Mouse (Mus musculus) effector memory CD4-positive, alpha-beta T cell, adult 5 months (primary cell): Measurements from ENCODE around the gene Grk6. TPM values are rescaled to one million over a fixed set of nuclear protein-coding genes. Genes with fewer than 3 reads are reported as not detected.

ENCODE experiments used
- polyA plus RNA-seq: library from polyadenylated mRNA; unstranded; fragments of 100-300 nt; shearing (Covaris generic); gene quantifications from one replicate; pipeline ENCODE4 v1.2.1, GENCODE M21; 2017

Grk6 gene
- 328 TPM for polyA plus RNA-seq

GRCm38 (mm10) chr13:55444937-55445315 lies at the start of gene Grk6:
TSS of gene Grk6 (plus strand) at chr13:55445072.

GRCm38 (mm10) chr13:55398088-55398487 lies 46.8 kb upstream of the Grk6 start, which contains the start of gene Slc34a1:
TSS of gene Slc34a1 (plus strand) at chr13:55398187.

GRCm38 (mm10) chr13:55414743-55415380 lies 30.0 kb upstream of the Grk6 start, which contains the start of gene Pfn3:
TSS of gene Pfn3 (minus strand) at chr13:55415232.

GRCm38 (mm10) chr13:55426613-55427012 lies 18.3 kb upstream of the Grk6 start, which contains the start of gene F12:
TSS of gene F12 (minus strand) at chr13:55426793.

GRCm38 (mm10) chr13:55464027-55464884 lies 19.4 kb downstream of the Grk6 start, which contains the start of gene Prr7:
TSS of gene Prr7 (plus strand) at chr13:55464267.

GRCm38 (mm10) chr13:55487578-55488498 lies 43.0 kb downstream of the Grk6 start, which contains the start of gene Dbn1:
TSS of gene Dbn1 (minus strand) at chr13:55488111.

Other genes starting within 250 kb of the Grk6 start
- 74.9 TPM for gene Nsd1, start 235.3 kb upstream of the Grk6 start, polyA plus RNA-seq
- 243 TPM for gene Prelid1, start 124.6 kb upstream of the Grk6 start, polyA plus RNA-seq
- gene Rab24, start 123.1 kb upstream of the Grk6 start, polyA plus RNA-seq: 90.5 TPM
- gene Mxd3, start 115.2 kb upstream of the Grk6 start, polyA plus RNA-seq: 1.1 TPM
- gene Lman2, start 82.3 kb upstream of the Grk6 start, polyA plus RNA-seq: 121 TPM
- 82.6 TPM for gene Rgs14, start 75.3 kb upstream of the Grk6 start, polyA plus RNA-seq
- not detected for gene Slc34a1, start 46.9 kb upstream of the Grk6 start, polyA plus RNA-seq
- not detected for gene Pfn3, start 29.8 kb upstream of the Grk6 start, polyA plus RNA-seq
- not detected for gene F12, start 18.3 kb upstream of the Grk6 start, polyA plus RNA-seq
- gene Prr7, start 19.2 kb downstream of the Grk6 start, polyA plus RNA-seq: 17.7 TPM
- gene Dbn1, start 43.0 kb downstream of the Grk6 start, polyA plus RNA-seq: not detected
- gene Pdlim7, start 68.6 kb downstream of the Grk6 start, polyA plus RNA-seq: 10.0 TPM
- gene Dok3, start 84.2 kb downstream of the Grk6 start, polyA plus RNA-seq: 0.24 TPM
- 60.4 TPM for gene Ddx41, start 91.6 kb downstream of the Grk6 start, polyA plus RNA-seq
- gene Fam193b, start 126.0 kb downstream of the Grk6 start, polyA plus RNA-seq: 63.5 TPM
- 214 TPM for gene Tmed9, start 128.7 kb downstream of the Grk6 start, polyA plus RNA-seq
- 28.4 TPM for gene B4galt7, start 154.8 kb downstream of the Grk6 start, polyA plus RNA-seq
- 16.7 TPM for gene Caml, start 177.9 kb downstream of the Grk6 start, polyA plus RNA-seq
- gene Ddx46, start 190.0 kb downstream of the Grk6 start, polyA plus RNA-seq: 68.8 TPM
- gene B230219D22Rik, start 248.1 kb downstream of the Grk6 start, polyA plus RNA-seq: 31.6 TPM